Mouse (Mus musculus): ENCODE results near the gene Safb.
"Not testable (repeated sequence)": the region's sequence is repeated elsewhere in the genome, so short reads cannot be mapped to it uniquely, and the experiment has no call there.

Gene Safb

GRCm38 (mm10) chr17:56611861-56612564 is 27.4 kb downstream of the Safb start:
- DNase-seq = peak; percentile 49 to 76

- DNase-seq = not testable (repeated sequence)
These were observed 27.9 kb downstream of the Safb start for GRCm38 (mm10) chr17:56612565-56612939.

- DNase-seq = peak; percentile 96 to 98
These were observed 28.7 kb downstream of the Safb start, which contains the start of gene Rpl36 for GRCm38 (mm10) chr17:56613236-56613844. Rpl36 (plus strand) TSS chr17:56613416.

GRCm38 (mm10) chr17:56613893-56614292 is 29.3 kb downstream of the Safb start:
- peak in 1 of 2 experiments; percentile 34 for DNase-seq

GRCm38 (mm10) chr17:56614391-56615135 is 29.9 kb downstream of the Safb start:
- peak in 1 of 2 experiments; percentile 54 for DNase-seq

GRCm38 (mm10) chr17:56615136-56615784 is 30.6 kb downstream of the Safb start:
- DNase-seq = no peak

GRCm38 (mm10) chr17:56615792-56616191 is 31.2 kb downstream of the Safb start:
- DNase-seq = no peak

- no peak for DNase-seq
These were observed 32.1 kb downstream of the Safb start for GRCm38 (mm10) chr17:56616725-56617124.

- no peak for DNase-seq
These were observed 33.0 kb downstream of the Safb start for GRCm38 (mm10) chr17:56617628-56618027.

- no peak for DNase-seq
These were observed 40.9 kb downstream of the Safb start for GRCm38 (mm10) chr17:56625495-56625894.

GRCm38 (mm10) chr17:56626260-56626659 is 41.6 kb downstream of the Safb start:
- no peak for DNase-seq

- peak; percentile 98 to 99 for DNase-seq
These were observed 42.3 kb downstream of the Safb start, which contains the start of gene Lonp1 for GRCm38 (mm10) chr17:56626754-56627470. Lonp1 (minus strand) TSS chr17:56626887.

- peak; percentile 68 to 74 for DNase-seq
These were observed 43.1 kb downstream of the Safb start, which contains the start of gene Catsperd for GRCm38 (mm10) chr17:56627530-56628277. Catsperd (plus strand) TSS chr17:56628143.

- not testable (repeated sequence) for DNase-seq
These were observed 45.5 kb downstream of the Safb start for GRCm38 (mm10) chr17:56629800-56630781.

GRCm38 (mm10) chr17:56631807-56632206 is 47.2 kb downstream of the Safb start:
- no peak for DNase-seq

GRCm38 (mm10) chr17:56634023-56634422 is 49.4 kb downstream of the Safb start:
- no peak for DNase-seq

GRCm38 (mm10) chr17:56643237-56643636 is 58.6 kb downstream of the Safb start:
- DNase-seq = no peak

- no peak for DNase-seq
These were observed 62.9 kb downstream of the Safb start for GRCm38 (mm10) chr17:56647546-56647945.

GRCm38 (mm10) chr17:56651801-56652200 is 67.2 kb downstream of the Safb start:
- DNase-seq = peak; percentile 50 to 56

GRCm38 (mm10) chr17:56654771-56655170 is 70.1 kb downstream of the Safb start:
- DNase-seq = no peak
